Mouse (Mus musculus): Measurements from ENCODE around the gene Palld. TPM values are rescaled to one million over a fixed set of nuclear protein-coding genes. Genes with fewer than 3 reads are reported as not detected.

Palld gene
- polyA plus RNA-seq, 1 experiment from 2014 or later: 138 TPM

- Histone ChIP-seq H3K4me2 (replicated peaks) (no peak overlapping the region), H3K9ac (no peak overlapping the region), H3K27me3 (no peaks in the 10 kb centered on the region), H3K4me1 (peaks cover 26% of the 10 kb centered on the region), H3K36me3 (no peaks in the 10 kb centered on the region), H3K4me3 (no peak overlapping the region), H3K27ac (0 out of 2 replicates have a peak overlapping the region, but pooled peaks have one; percentile 50), H3K9me3 (no peaks in the 10 kb centered on the region)
- WGBS: 18% methylated on average over 7 of the region's 7 CpGs
- no peak for ATAC-seq (ENCODE audit: insufficient number of reproducible peaks, insufficient read depth, low FRiP score, low TSS enrichment)
These were observed 53.8 kb downstream of the Palld start for GRCm38 (mm10) chr8:61848581-61849162.

GRCm38 (mm10) chr8:61847494-61847893, 55.0 kb downstream of the Palld start:
- ATAC-seq (ENCODE audit: insufficient number of reproducible peaks, insufficient read depth, low FRiP score, low TSS enrichment): no peak
- no peak overlapping the region for H3K9ac ChIP-seq
- no peaks in the 10 kb centered on the region for H3K9me3 ChIP-seq
- H3K27ac ChIP-seq: no peak overlapping the region
- H3K36me3 ChIP-seq: no peaks in the 10 kb centered on the region
- no peak overlapping the region for H3K4me2 ChIP-seq (replicated peaks)
- peaks cover 32% of the 10 kb centered on the region for H3K4me1 ChIP-seq
- no peaks in the 10 kb centered on the region for H3K27me3 ChIP-seq
- no peak overlapping the region for H3K4me3 ChIP-seq
- WGBS: 83% methylated on average over 5 of the region's 5 CpGs

- no peak for ATAC-seq (ENCODE audit: insufficient number of reproducible peaks, insufficient read depth, low FRiP score, low TSS enrichment)
- Histone ChIP-seq H3K27ac (peak overlapping the region; percentile 58; the same call in 1 of the 2 replicates), H3K4me1 (peaks cover 32% of the 10 kb centered on the region), H3K9ac (no peak overlapping the region), H3K9me3 (no peaks in the 10 kb centered on the region), H3K4me2 (replicated peaks) (no peak overlapping the region), H3K36me3 (no peaks in the 10 kb centered on the region), H3K4me3 (no peak overlapping the region), H3K27me3 (no peaks in the 10 kb centered on the region)
- 59% methylated on average over 2 of the region's 2 CpGs for WGBS
These were observed 57.5 kb downstream of the Palld start for GRCm38 (mm10) chr8:61844992-61845391.

GRCm38 (mm10) chr8:61844575-61844974, 57.9 kb downstream of the Palld start:
- peak overlapping the region; percentile 65; the same call in 1 of the 2 replicates for H3K27ac ChIP-seq
- no peak for ATAC-seq (ENCODE audit: insufficient number of reproducible peaks, insufficient read depth, low FRiP score, low TSS enrichment)

GRCm38 (mm10) chr8:61843776-61844175, 58.7 kb downstream of the Palld start:
- 66% methylated on average over 8 of the region's 8 CpGs for WGBS
- no peak overlapping the region for H3K9ac ChIP-seq
- H3K9me3 ChIP-seq: no peaks in the 10 kb centered on the region
- no peak for ATAC-seq (ENCODE audit: insufficient number of reproducible peaks, insufficient read depth, low FRiP score, low TSS enrichment)
- peaks cover 28% of the 10 kb centered on the region for H3K4me1 ChIP-seq
- no peak overlapping the region for H3K4me2 ChIP-seq (replicated peaks)
- no peaks in the 10 kb centered on the region for H3K36me3 ChIP-seq
- H3K27me3 ChIP-seq: no peaks in the 10 kb centered on the region
- H3K4me3 ChIP-seq: no peak overlapping the region
- no peak overlapping the region for H3K27ac ChIP-seq

More at GRCm38 (mm10) chr8:61844575-61844974, 57.9 kb downstream of the Palld start:
- Histone ChIP-seq H3K36me3 (no peaks in the 10 kb centered on the region), H3K27me3 (no peaks in the 10 kb centered on the region), H3K9me3 (no peaks in the 10 kb centered on the region), H3K4me1 (peaks cover 32% of the 10 kb centered on the region), H3K4me2 (replicated peaks) (0 out of 2 replicates have a peak overlapping the region, but pooled peaks have one; percentile 3), H3K4me3 (no peak overlapping the region), H3K9ac (no peak overlapping the region)
- 26% methylated on average over 4 of the region's 4 CpGs for WGBS

- no peaks in the 10 kb centered on the region for H3K36me3 ChIP-seq
- ATAC-seq (ENCODE audit: insufficient number of reproducible peaks, insufficient read depth, low FRiP score, low TSS enrichment): no peak
- H3K4me3 ChIP-seq: no peak overlapping the region
- no peak overlapping the region for H3K27ac ChIP-seq
- no peak overlapping the region for H3K4me2 ChIP-seq (replicated peaks)
- 87% methylated on average over 3 of the region's 3 CpGs for WGBS
- no peaks in the 10 kb centered on the region for H3K9me3 ChIP-seq
- no peaks in the 10 kb centered on the region for H3K27me3 ChIP-seq
- no peak overlapping the region for H3K9ac ChIP-seq
- H3K4me1 ChIP-seq: peaks cover 32% of the 10 kb centered on the region
These were observed 69.3 kb downstream of the Palld start for GRCm38 (mm10) chr8:61833211-61833610.

- no peaks in the 10 kb centered on the region for H3K36me3 ChIP-seq
- no peak overlapping the region for H3K9ac ChIP-seq
- no peaks in the 10 kb centered on the region for H3K9me3 ChIP-seq
- H3K4me2 ChIP-seq (replicated peaks): no peak overlapping the region
- ATAC-seq (ENCODE audit: insufficient number of reproducible peaks, insufficient read depth, low FRiP score, low TSS enrichment): no peak
- H3K4me1 ChIP-seq: peaks cover 37% of the 10 kb centered on the region
- H3K27ac ChIP-seq: peak overlapping the region; percentile 69
- no peaks in the 10 kb centered on the region for H3K27me3 ChIP-seq
- no peak overlapping the region for H3K4me3 ChIP-seq
- 58% methylated on average over 4 of the region's 4 CpGs for WGBS
These were observed 70.5 kb downstream of the Palld start for GRCm38 (mm10) chr8:61831944-61832343.

- Histone ChIP-seq H3K4me3 (no peak overlapping the region), H3K9me3 (no peaks in the 10 kb centered on the region), H3K9ac (no peak overlapping the region), H3K4me1 (peaks cover 37% of the 10 kb centered on the region), H3K27ac (peak overlapping the region; percentile 42), H3K36me3 (no peaks in the 10 kb centered on the region), H3K27me3 (no peaks in the 10 kb centered on the region), H3K4me2 (replicated peaks) (no peak overlapping the region)
- peak; percentile 53; the same call in 1 of the 2 replicates for ATAC-seq (ENCODE audit: insufficient number of reproducible peaks, insufficient read depth, low FRiP score, low TSS enrichment)
- 6% methylated on average over 6 of the region's 6 CpGs for WGBS
These were observed 71.7 kb downstream of the Palld start for GRCm38 (mm10) chr8:61830821-61831220.

GRCm38 (mm10) chr8:61824563-61824962, 77.9 kb downstream of the Palld start:
- Histone ChIP-seq H3K4me1 (peaks cover 27% of the 10 kb centered on the region), H3K4me2 (replicated peaks) (no peak overlapping the region), H3K4me3 (no peak overlapping the region), H3K27ac (0 out of 2 replicates have a peak overlapping the region, but pooled peaks have one; percentile 50), H3K9me3 (no peaks in the 10 kb centered on the region), H3K9ac (no peak overlapping the region), H3K36me3 (no peaks in the 10 kb centered on the region), H3K27me3 (no peaks in the 10 kb centered on the region)
- 88% methylated on average over 3 of the region's 3 CpGs for WGBS
- no peak for ATAC-seq (ENCODE audit: insufficient number of reproducible peaks, insufficient read depth, low FRiP score, low TSS enrichment)

- Histone ChIP-seq H3K4me2 (replicated peaks) (no peak overlapping the region), H3K4me3 (no peak overlapping the region), H3K27me3 (no peaks in the 10 kb centered on the region), H3K4me1 (peaks cover 24% of the 10 kb centered on the region), H3K27ac (no peak overlapping the region), H3K9me3 (no peaks in the 10 kb centered on the region), H3K36me3 (no peaks in the 10 kb centered on the region), H3K9ac (no peak overlapping the region)
- 22% methylated on average over 5 of the region's 5 CpGs for WGBS
- no peak for ATAC-seq (ENCODE audit: insufficient number of reproducible peaks, insufficient read depth, low FRiP score, low TSS enrichment)
These were observed 79.3 kb downstream of the Palld start for GRCm38 (mm10) chr8:61823157-61823556.

- Histone ChIP-seq H3K9me3 (no peaks in the 10 kb centered on the region), H3K36me3 (no peaks in the 10 kb centered on the region), H3K27ac (no peak overlapping the region), H3K27me3 (no peaks in the 10 kb centered on the region), H3K9ac (no peak overlapping the region), H3K4me3 (no peak overlapping the region), H3K4me1 (no peaks in the 10 kb centered on the region), H3K4me2 (replicated peaks) (no peak overlapping the region)
- ATAC-seq (ENCODE audit: insufficient number of reproducible peaks, insufficient read depth, low FRiP score, low TSS enrichment): no peak
- 88% methylated on average over 2 of the region's 2 CpGs for WGBS
These were observed 98.7 kb downstream of the Palld start for GRCm38 (mm10) chr8:61803764-61804163.

GRCm38 (mm10) chr8:61802840-61803239, 99.7 kb downstream of the Palld start:
- H3K4me2 ChIP-seq (replicated peaks): no peak overlapping the region
- 58% methylated on average over 2 of the region's 2 CpGs for WGBS
- no peaks in the 10 kb centered on the region for H3K36me3 ChIP-seq
- H3K4me3 ChIP-seq: no peak overlapping the region
- H3K27me3 ChIP-seq: no peaks in the 10 kb centered on the region
- no peaks in the 10 kb centered on the region for H3K9me3 ChIP-seq
- no peaks in the 10 kb centered on the region for H3K4me1 ChIP-seq
- H3K9ac ChIP-seq: no peak overlapping the region
- H3K27ac ChIP-seq: no peak overlapping the region
- ATAC-seq (ENCODE audit: insufficient number of reproducible peaks, insufficient read depth, low FRiP score, low TSS enrichment): no peak

Data from embryonic facial prominence, embryonic 12.5 days (tissue).